Mouse (Mus musculus): ENCODE measurements around the gene Lyrm4. TPM values are rescaled to one million over a fixed set of nuclear protein-coding genes. Genes with fewer than 3 reads are reported as not detected.

Gene Lyrm4
- polyA plus RNA-seq, 1 experiment from 2014 or later = 21.3 TPM

GRCm38 (mm10) chr13:36088168-36088567 is 29.2 kb downstream of the Lyrm4 start:
- H3K4me1 ChIP-seq = no peaks in the 10 kb centered on the region
- no peaks in the 10 kb centered on the region for H3K9me3 ChIP-seq (replicated peaks)
- no peaks in the 10 kb centered on the region for H3K27me3 ChIP-seq
- H3K9ac ChIP-seq = no peak overlapping the region
- no peak overlapping the region for H3K4me2 ChIP-seq (replicated peaks)
- H3K36me3 ChIP-seq = no peaks in the 10 kb centered on the region
- no peak overlapping the region for H3K27ac ChIP-seq (replicated peaks)
- ATAC-seq (ENCODE audit: insufficient number of reproducible peaks, low FRiP score, low TSS enrichment, low read depth) = no peak
- no peak overlapping the region for H3K4me3 ChIP-seq (replicated peaks)
- 53% methylated on average over 4 of the region's 4 CpGs for WGBS

DNA sequence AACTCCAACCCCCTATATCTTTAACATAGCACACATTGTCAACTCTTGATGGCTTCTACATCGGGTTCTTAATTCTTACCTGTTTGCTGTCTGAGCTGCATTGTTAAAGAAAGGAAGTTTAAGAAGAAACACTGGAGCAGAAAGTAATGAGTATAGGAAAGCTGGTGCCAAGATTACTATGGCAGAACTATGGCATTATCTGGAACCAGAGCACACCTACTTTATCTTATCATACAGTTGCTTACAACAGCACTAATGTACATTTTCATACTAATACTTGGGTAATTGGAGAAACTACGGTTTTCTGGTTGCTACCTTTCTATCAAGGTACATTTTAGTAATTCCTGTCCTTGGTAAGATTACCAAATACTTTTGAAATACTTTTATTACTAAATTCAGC is 29.9 kb downstream of the Lyrm4 start:
- Histone ChIP-seq H3K9me3 (replicated peaks) (no peaks in the 10 kb centered on the region), H3K4me1 (no peaks in the 10 kb centered on the region), H3K9ac (no peak overlapping the region), H3K36me3 (no peaks in the 10 kb centered on the region), H3K27ac (replicated peaks) (no peak overlapping the region), H3K27me3 (no peaks in the 10 kb centered on the region), H3K4me2 (replicated peaks) (no peak overlapping the region), H3K4me3 (replicated peaks) (no peak overlapping the region)
- WGBS = 93% methylated on average over 2 of the region's 2 CpGs
- ATAC-seq (ENCODE audit: insufficient number of reproducible peaks, low FRiP score, low TSS enrichment, low read depth) = no peak

DNA sequence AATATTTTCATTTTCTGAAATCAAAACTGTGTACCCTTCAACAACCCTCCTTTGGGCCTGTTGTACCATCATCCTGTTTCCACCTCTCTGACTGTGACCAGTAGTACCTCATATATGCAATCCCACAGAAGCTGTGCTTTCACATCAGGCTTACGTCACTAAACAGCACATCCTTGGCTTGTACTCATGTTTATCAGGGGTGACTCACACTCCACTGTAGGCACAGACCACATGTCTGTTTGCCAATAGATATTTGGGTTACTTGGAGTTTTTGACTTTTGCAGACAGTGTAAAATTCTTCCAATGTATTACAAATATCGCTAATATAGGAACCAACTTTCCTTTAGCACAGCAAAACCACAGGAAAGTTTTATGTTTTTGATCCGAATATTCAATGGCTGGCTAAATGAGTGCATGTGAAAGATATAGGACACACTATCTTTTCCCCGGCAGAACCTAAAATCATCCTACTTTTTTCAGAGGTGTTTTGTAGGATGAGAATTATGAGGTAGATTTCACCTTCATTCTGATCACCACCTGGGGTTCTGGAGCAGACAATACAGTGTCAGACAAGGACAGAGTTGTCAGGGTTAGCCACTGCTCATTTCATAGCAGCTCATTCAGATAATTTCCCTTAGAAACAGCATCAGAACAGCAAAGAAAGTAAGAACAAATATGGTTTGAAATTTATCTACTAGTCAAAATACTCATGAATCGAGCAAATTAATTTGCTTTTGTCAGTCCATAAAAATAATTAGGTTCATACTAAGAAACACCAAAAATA is 30.5 kb downstream of the Lyrm4 start:
- H3K9ac ChIP-seq = no peak overlapping the region
- no peaks in the 10 kb centered on the region for H3K36me3 ChIP-seq
- H3K4me2 ChIP-seq (replicated peaks) = no peak overlapping the region
- no peaks in the 10 kb centered on the region for H3K27me3 ChIP-seq
- 85% methylated on average over 5 of the region's 5 CpGs for WGBS
- no peak overlapping the region for H3K4me3 ChIP-seq (replicated peaks)
- no peak overlapping the region for H3K27ac ChIP-seq (replicated peaks)
- H3K4me1 ChIP-seq = no peaks in the 10 kb centered on the region
- H3K9me3 ChIP-seq (replicated peaks) = no peaks in the 10 kb centered on the region
- no peak for ATAC-seq (ENCODE audit: insufficient number of reproducible peaks, low FRiP score, low TSS enrichment, low read depth)

DNA sequence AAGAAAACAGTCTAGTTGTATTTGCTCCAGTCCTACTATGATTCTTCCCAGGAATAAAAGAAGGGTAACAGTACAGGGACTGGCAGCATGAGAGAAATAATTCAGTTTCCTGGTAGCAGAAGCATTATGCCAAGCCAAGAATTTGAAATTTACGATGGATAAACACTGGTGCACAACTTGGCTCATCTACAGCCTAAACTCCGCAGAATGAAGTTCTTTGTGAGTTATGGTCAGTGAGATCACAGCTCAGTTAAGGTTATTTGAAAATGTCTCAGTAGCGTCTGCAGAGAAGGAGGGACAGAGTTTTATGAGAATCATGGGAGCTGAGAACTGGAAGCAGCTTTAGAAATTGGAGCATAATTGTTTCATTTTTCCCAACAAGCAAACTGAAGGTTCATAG is 31.4 kb downstream of the Lyrm4 start:
- H3K9ac ChIP-seq = no peak overlapping the region
- H3K4me1 ChIP-seq = no peaks in the 10 kb centered on the region
- H3K4me3 ChIP-seq (replicated peaks) = no peak overlapping the region
- no peak overlapping the region for H3K4me2 ChIP-seq (replicated peaks)
- H3K36me3 ChIP-seq = no peaks in the 10 kb centered on the region
- no peaks in the 10 kb centered on the region for H3K9me3 ChIP-seq (replicated peaks)
- ATAC-seq (ENCODE audit: insufficient number of reproducible peaks, low FRiP score, low TSS enrichment, low read depth) = no peak
- no peak overlapping the region for H3K27ac ChIP-seq (replicated peaks)
- WGBS = 74% methylated on average over 3 of the region's 3 CpGs
- no peaks in the 10 kb centered on the region for H3K27me3 ChIP-seq

DNA sequence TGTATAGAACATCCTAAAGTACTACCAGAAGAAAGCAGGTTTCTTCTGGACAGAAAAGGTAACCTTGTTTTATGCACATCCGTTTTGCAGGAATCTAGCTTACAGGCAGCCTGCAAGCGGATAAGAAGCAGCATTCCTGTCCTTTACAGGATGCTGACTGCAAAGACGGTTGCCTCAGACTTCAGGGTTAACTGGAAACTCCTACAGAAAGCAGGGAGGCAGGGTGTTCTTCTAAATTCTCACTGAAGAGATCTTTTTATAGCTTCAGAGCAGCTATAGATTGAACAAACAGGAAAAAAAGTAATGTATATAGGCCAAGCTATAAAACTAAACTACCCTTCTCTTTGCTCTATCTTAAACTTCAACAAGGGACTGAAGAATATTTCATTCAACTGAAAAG is 32.6 kb downstream of the Lyrm4 start:
- no peak for ATAC-seq (ENCODE audit: insufficient number of reproducible peaks, low FRiP score, low TSS enrichment, low read depth)
- H3K4me3 ChIP-seq (replicated peaks) = no peak overlapping the region

GRCm38 (mm10) chr13:36081591-36081990 is 35.7 kb downstream of the Lyrm4 start:
- WGBS = 75% methylated on average over 3 of the region's 3 CpGs
- H3K36me3 ChIP-seq = no peaks in the 10 kb centered on the region
- no peak overlapping the region for H3K27ac ChIP-seq (replicated peaks)
- no peak overlapping the region for H3K4me3 ChIP-seq (replicated peaks)
- no peak overlapping the region for H3K4me2 ChIP-seq (replicated peaks)
- H3K9ac ChIP-seq = no peak overlapping the region
- ATAC-seq (ENCODE audit: insufficient number of reproducible peaks, low FRiP score, low TSS enrichment, low read depth) = no peak
- no peaks in the 10 kb centered on the region for H3K4me1 ChIP-seq
- H3K27me3 ChIP-seq = no peaks in the 10 kb centered on the region
- no peaks in the 10 kb centered on the region for H3K9me3 ChIP-seq (replicated peaks)

More for the DNA sequence above, 32.6 kb downstream of the Lyrm4 start:
- Histone ChIP-seq H3K36me3 (no peaks in the 10 kb centered on the region), H3K4me1 (no peaks in the 10 kb centered on the region), H3K27ac (replicated peaks) (no peak overlapping the region), H3K27me3 (no peaks in the 10 kb centered on the region), H3K9me3 (replicated peaks) (no peaks in the 10 kb centered on the region), H3K9ac (no peak overlapping the region), H3K4me2 (replicated peaks) (no peak overlapping the region)
- WGBS = 74% methylated on average over 3 of the region's 3 CpGs

- Histone ChIP-seq H3K36me3 (no peaks in the 10 kb centered on the region), H3K9me3 (replicated peaks) (no peaks in the 10 kb centered on the region), H3K4me1 (no peaks in the 10 kb centered on the region), H3K9ac (no peak overlapping the region), H3K27ac (replicated peaks) (no peak overlapping the region), H3K4me2 (replicated peaks) (no peak overlapping the region), H3K27me3 (no peaks in the 10 kb centered on the region), H3K4me3 (replicated peaks) (no peak overlapping the region)
- ATAC-seq (ENCODE audit: insufficient number of reproducible peaks, low FRiP score, low TSS enrichment, low read depth) = no peak
- WGBS = 72% methylated on average over 3 of the region's 3 CpGs
Observed at GRCm38 (mm10) chr13:36074484-36074883, 42.8 kb downstream of the Lyrm4 start.

DNA sequence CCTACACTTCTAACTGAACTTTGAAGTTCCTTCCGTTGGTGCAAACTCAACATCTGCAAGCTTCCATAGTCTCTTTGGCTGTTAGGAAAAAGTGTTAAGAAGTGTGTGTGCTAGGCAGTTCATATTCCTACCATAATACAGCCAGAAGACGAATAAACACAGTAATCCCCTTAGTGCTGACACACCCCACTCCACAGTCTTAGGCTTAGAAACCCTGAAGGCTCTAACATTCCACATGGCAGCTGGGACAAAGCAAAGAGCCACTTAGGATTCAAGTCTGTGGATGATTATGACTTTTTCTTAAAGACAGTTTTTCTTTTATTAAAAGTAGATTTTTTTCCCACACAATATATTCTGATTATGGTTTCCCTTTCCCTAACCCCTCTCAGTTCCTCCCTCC is 50.6 kb downstream of the Lyrm4 start:
- Histone ChIP-seq H3K27ac (replicated peaks) (no peak overlapping the region), H3K27me3 (no peaks in the 10 kb centered on the region), H3K4me3 (replicated peaks) (no peak overlapping the region), H3K4me1 (no peaks in the 10 kb centered on the region), H3K9me3 (replicated peaks) (no peaks in the 10 kb centered on the region), H3K36me3 (no peaks in the 10 kb centered on the region), H3K4me2 (replicated peaks) (no peak overlapping the region), H3K9ac (no peak overlapping the region)
- no peak for ATAC-seq (ENCODE audit: insufficient number of reproducible peaks, low FRiP score, low TSS enrichment, low read depth)
- WGBS = 49% methylated on average over 2 of the region's 2 CpGs

GRCm38 (mm10) chr13:36057489-36057888 is 59.8 kb downstream of the Lyrm4 start:
- no peak for ATAC-seq (ENCODE audit: insufficient number of reproducible peaks, low FRiP score, low TSS enrichment, low read depth)
- no peak overlapping the region for H3K4me2 ChIP-seq (replicated peaks)
- no peaks in the 10 kb centered on the region for H3K27me3 ChIP-seq
- no peaks in the 10 kb centered on the region for H3K4me1 ChIP-seq
- H3K9ac ChIP-seq = no peak overlapping the region
- H3K36me3 ChIP-seq = no peaks in the 10 kb centered on the region
- 63% methylated on average over 2 of the region's 2 CpGs for WGBS
- H3K9me3 ChIP-seq (replicated peaks) = no peaks in the 10 kb centered on the region
- no peak overlapping the region for H3K27ac ChIP-seq (replicated peaks)
- H3K4me3 ChIP-seq (replicated peaks) = no peak overlapping the region

DNA sequence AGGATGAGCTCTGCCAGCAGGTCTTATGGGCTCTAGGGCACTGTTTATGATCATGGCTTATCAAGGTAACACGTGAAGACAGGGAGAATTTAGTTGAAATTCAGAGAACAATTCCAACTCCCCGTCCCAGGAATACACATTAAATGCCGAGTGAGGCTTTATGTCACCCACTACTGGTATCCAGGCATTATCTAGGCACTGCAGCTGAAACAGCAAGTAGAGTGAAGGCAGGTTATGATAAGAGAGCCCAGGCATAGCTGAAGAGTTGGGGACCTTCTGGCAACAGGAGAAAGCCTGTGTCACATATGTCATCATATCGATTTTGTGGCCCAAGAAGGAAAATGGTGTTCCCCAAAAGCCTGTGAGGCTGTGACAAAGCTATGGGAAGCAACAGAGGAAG is 60.4 kb downstream of the Lyrm4 start:
- no peak overlapping the region for H3K9ac ChIP-seq
- no peak overlapping the region for H3K4me2 ChIP-seq (replicated peaks)
- H3K27me3 ChIP-seq = no peaks in the 10 kb centered on the region
- no peak overlapping the region for H3K4me3 ChIP-seq (replicated peaks)
- no peak overlapping the region for H3K27ac ChIP-seq (replicated peaks)
- H3K4me1 ChIP-seq = no peaks in the 10 kb centered on the region
- ATAC-seq (ENCODE audit: insufficient number of reproducible peaks, low FRiP score, low TSS enrichment, low read depth) = no peak
- H3K36me3 ChIP-seq = no peaks in the 10 kb centered on the region
- WGBS = 91% methylated on average over 4 of the region's 4 CpGs
- H3K9me3 ChIP-seq (replicated peaks) = no peaks in the 10 kb centered on the region

DNA sequence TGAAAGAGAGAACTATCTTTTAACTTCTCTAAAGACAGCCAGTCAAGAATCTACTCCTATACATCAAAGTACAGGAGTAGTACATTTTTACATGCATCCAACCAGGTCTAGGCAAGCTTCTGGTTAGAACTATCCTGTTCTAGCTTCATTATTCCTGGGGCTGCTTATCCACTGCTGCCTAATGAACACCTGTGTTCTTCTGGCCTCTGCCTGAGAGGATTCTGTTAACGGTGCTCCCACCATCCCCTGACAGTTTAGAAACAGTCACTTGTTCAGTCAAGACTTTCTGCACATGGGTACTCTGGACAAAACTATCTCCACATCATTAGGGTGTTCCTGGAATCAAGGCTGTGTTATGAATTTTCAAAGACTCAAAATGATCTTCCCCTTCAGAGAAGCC is 60.8 kb downstream of the Lyrm4 start:
- H3K27me3 ChIP-seq = no peaks in the 10 kb centered on the region
- no peak overlapping the region for H3K9ac ChIP-seq
- no peak overlapping the region for H3K27ac ChIP-seq (replicated peaks)
- 84% methylated on average over 1 of the region's 1 CpGs for WGBS
- no peak for ATAC-seq (ENCODE audit: insufficient number of reproducible peaks, low FRiP score, low TSS enrichment, low read depth)
- H3K36me3 ChIP-seq = no peaks in the 10 kb centered on the region
- no peak overlapping the region for H3K4me3 ChIP-seq (replicated peaks)
- H3K4me2 ChIP-seq (replicated peaks) = no peak overlapping the region
- H3K9me3 ChIP-seq (replicated peaks) = no peaks in the 10 kb centered on the region
- H3K4me1 ChIP-seq = no peaks in the 10 kb centered on the region

DNA sequence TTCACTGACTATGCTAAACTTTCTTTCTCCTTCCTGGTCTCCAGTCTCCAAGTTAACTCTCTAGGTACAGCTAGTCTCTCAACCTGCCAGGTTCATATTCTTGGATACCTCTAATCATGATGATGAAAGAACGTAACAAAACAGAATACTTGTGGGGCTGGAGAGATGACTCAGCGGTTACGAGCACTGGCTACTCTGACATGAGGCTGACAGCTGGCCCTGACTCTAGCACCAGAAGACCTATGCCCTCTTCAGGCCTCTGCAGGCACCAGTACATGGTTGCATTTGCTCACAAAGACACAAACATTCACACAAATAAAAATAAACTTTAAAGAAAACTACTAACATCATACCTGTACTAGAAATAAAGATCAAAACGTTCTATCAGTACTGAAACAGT is 81.8 kb downstream of the Lyrm4 start:
- Histone ChIP-seq H3K4me2 (replicated peaks) (no peak overlapping the region), H3K27me3 (no peaks in the 10 kb centered on the region), H3K27ac (replicated peaks) (no peak overlapping the region), H3K9ac (no peak overlapping the region), H3K9me3 (replicated peaks) (no peaks in the 10 kb centered on the region), H3K36me3 (no peaks in the 10 kb centered on the region), H3K4me3 (replicated peaks) (no peak overlapping the region), H3K4me1 (no peaks in the 10 kb centered on the region)
- WGBS = 83% methylated on average over 4 of the region's 4 CpGs
- ATAC-seq (ENCODE audit: insufficient number of reproducible peaks, low FRiP score, low TSS enrichment, low read depth) = no peak

All from embryonic facial prominence, embryonic 15.5 days (tissue).